Mouse (Mus musculus): ENCODE measurements around the gene Rbm17. TPM values are rescaled to one million over a fixed set of nuclear protein-coding genes. Genes with fewer than 3 reads are reported as not detected.
"Not testable (repeated sequence)": the region's sequence is repeated elsewhere in the genome, so short reads cannot be mapped to it uniquely, and the experiment has no call there.

Rbm17 gene
- polyA plus RNA-seq, 1 experiment from 2014 or later: 79.8 TPM

GRCm38 (mm10) chr2:11543158-11543557, 60.8 kb downstream of the Rbm17 start:
- H3K4me2 ChIP-seq: no peak overlapping the region
- 79% methylated on average over 7 of the region's 7 CpGs for WGBS
- no peak overlapping the region for H3K4me3 ChIP-seq
- H3K36me3 ChIP-seq: no peaks in the 10 kb centered on the region
- H3K4me1 ChIP-seq (replicated peaks): no peaks in the 10 kb centered on the region
- H3K27ac ChIP-seq: no peak overlapping the region
- no peaks in the 10 kb centered on the region for H3K9me3 ChIP-seq (replicated peaks)
- no peak for ATAC-seq (replicated peaks; ENCODE audit: insufficient number of reproducible peaks, insufficient read depth, low FRiP score, low read depth)
- H3K27me3 ChIP-seq: no peaks in the 10 kb centered on the region
- no peak overlapping the region for H3K9ac ChIP-seq

- no peak overlapping the region for H3K4me3 ChIP-seq
- H3K9ac ChIP-seq: no peak overlapping the region
- no peaks in the 10 kb centered on the region for H3K4me1 ChIP-seq (replicated peaks)
- no peak for ATAC-seq (replicated peaks; ENCODE audit: insufficient number of reproducible peaks, insufficient read depth, low FRiP score, low read depth)
- H3K4me2 ChIP-seq: no peak overlapping the region
- H3K27ac ChIP-seq: no peak overlapping the region
- WGBS: 77% methylated on average over 1 of the region's 1 CpGs
- H3K27me3 ChIP-seq: no peaks in the 10 kb centered on the region
- no peaks in the 10 kb centered on the region for H3K9me3 ChIP-seq (replicated peaks)
- no peaks in the 10 kb centered on the region for H3K36me3 ChIP-seq
Measured at GRCm38 (mm10) chr2:11542640-11543039, 61.3 kb downstream of the Rbm17 start.

- Histone ChIP-seq H3K9ac (no peak overlapping the region), H3K27ac (no peak overlapping the region), H3K4me2 (no peak overlapping the region), H3K4me1 (replicated peaks) (no peaks in the 10 kb centered on the region), H3K9me3 (replicated peaks) (no peaks in the 10 kb centered on the region), H3K27me3 (no peaks in the 10 kb centered on the region), H3K36me3 (no peaks in the 10 kb centered on the region), H3K4me3 (no peak overlapping the region)
- no peak for ATAC-seq (replicated peaks; ENCODE audit: insufficient number of reproducible peaks, insufficient read depth, low FRiP score, low read depth)
- WGBS: 90% methylated on average over 1 of the region's 1 CpGs
Measured at GRCm38 (mm10) chr2:11542121-11542520, 61.8 kb downstream of the Rbm17 start.

GRCm38 (mm10) chr2:11541528-11541927, 62.4 kb downstream of the Rbm17 start:
- not testable (repeated sequence) for H3K4me3 ChIP-seq; H3K27ac ChIP-seq; H3K4me2 ChIP-seq; H3K36me3 ChIP-seq; ATAC-seq (replicated peaks; ENCODE audit: insufficient number of reproducible peaks, insufficient read depth, low FRiP score, low read depth); H3K27me3 ChIP-seq; H3K9ac ChIP-seq; H3K9me3 ChIP-seq (replicated peaks); H3K4me1 ChIP-seq (replicated peaks)
- 23% methylated on average over 1 of the region's 1 CpGs for WGBS

- no peak overlapping the region for H3K9ac ChIP-seq
- H3K27me3 ChIP-seq: no peaks in the 10 kb centered on the region; the same call in 1 of the 2 replicates
- peak overlapping the region; percentile 94 for H3K4me2 ChIP-seq
- WGBS: 69% methylated on average over 8 of the region's 8 CpGs
- H3K4me3 ChIP-seq: peak overlapping the region; percentile 52
- H3K27ac ChIP-seq: peak overlapping the region; percentile 56; the same call in 1 of the 2 replicates
- no peak for ATAC-seq (replicated peaks; ENCODE audit: insufficient number of reproducible peaks, insufficient read depth, low FRiP score, low read depth)
- 0 out of 2 replicates have a peak, but pooled peaks cover 6% of the 10 kb centered on the region for H3K4me1 ChIP-seq (replicated peaks)
- no peaks in the 10 kb centered on the region for H3K9me3 ChIP-seq (replicated peaks)
- H3K36me3 ChIP-seq: no peaks in the 10 kb centered on the region
Measured at GRCm38 (mm10) chr2:11535966-11536365, 68.0 kb downstream of the Rbm17 start.

Other genes starting within 250 kb of the Rbm17 start
- gene Pfkfb3, start 50.1 kb downstream of the Rbm17 start, polyA plus RNA-seq (2015; fragmentation: Nextera tagmentation; extraction: Ambion mirVana): 9.8 and 14.6 TPM in 2 replicates
- not detected in 2 replicates for gene Gm17490, start 22.1 kb upstream of the Rbm17 start, polyA plus RNA-seq (2015; fragmentation: Nextera tagmentation; extraction: Ambion mirVana)
- 1.6 and 17.9 TPM in 2 replicates for gene Il2ra, start 38.7 kb upstream of the Rbm17 start, polyA plus RNA-seq (2015; fragmentation: Nextera tagmentation; extraction: Ambion mirVana)
- 11.7 and 15.4 TPM in 2 replicates for gene Il15ra, start 101.1 kb upstream of the Rbm17 start, polyA plus RNA-seq (2015; fragmentation: Nextera tagmentation; extraction: Ambion mirVana)
- gene Fbh1, start 173.4 kb upstream of the Rbm17 start, polyA plus RNA-seq (2015; fragmentation: Nextera tagmentation; extraction: Ambion mirVana): 97.6 and 108 TPM in 2 replicates
- gene Ankrd16, start 173.7 kb upstream of the Rbm17 start, polyA plus RNA-seq (2015; fragmentation: Nextera tagmentation; extraction: Ambion mirVana): 26.7 and 37.9 TPM in 2 replicates